Mouse (Mus musculus) heart, embryonic 11.5 days (tissue): ENCODE results near the gene Ddx56. TPM values are rescaled to one million over a fixed set of nuclear protein-coding genes. Genes with fewer than 3 reads are reported as not detected.
A peak's percentile ranks its signal among the peaks of the same experiment; 100 is the strongest.

Experiments used
- ATAC-seq: fragments of 200-750 bp; cut with Nextera tagmentation; replicated peaks from 2 replicates; pipeline ENCODE4 v1.8.0; 2017; ENCODE audit warnings: moderate library complexity; ENCODE audit not compliant: insufficient number of reproducible peaks, low FRiP score, low TSS enrichment
- H3K27ac ChIP-seq: fragments of 300-500 bp; sonication (generic); 2 replicates; pipeline ENCODE4 v1.5.1; 2014; ENCODE audit warnings: mild to moderate bottlenecking, low read depth, low read length
- H3K27me3 ChIP-seq: fragments of 300-500 bp; sonication (generic); 2 replicates; pipeline ENCODE4 v1.6.1; 2014; ENCODE audit warnings: mild to moderate bottlenecking, low read length, mixed read lengths; ENCODE audit not compliant: control insufficient read depth, insufficient read depth
- H3K36me3 ChIP-seq: fragments of 300-500 bp; sonication (generic); 2 replicates; pipeline ENCODE4 v1.6.1; 2014; ENCODE audit warnings: mild to moderate bottlenecking, low read length, moderate library complexity, mixed read lengths; ENCODE audit not compliant: control insufficient read depth, insufficient read depth
- H3K4me1 ChIP-seq: fragments of 300-500 bp; sonication (generic); 2 replicates; pipeline ENCODE4 v1.6.1; 2014; ENCODE audit warnings: low read length; ENCODE audit not compliant: control insufficient read depth, insufficient read depth
- H3K4me2 ChIP-seq: fragments of 300-500 bp; sonication (generic); 2 replicates; pipeline ENCODE4 v1.6.1; 2014; ENCODE audit warnings: mild to moderate bottlenecking, moderate library complexity
- H3K4me3 ChIP-seq: fragments of 300-500 bp; sonication (generic); 2 replicates; pipeline ENCODE4 v1.5.1; 2014; ENCODE audit warnings: low read depth, low read length
- H3K9ac ChIP-seq: fragments of 300-500 bp; sonication (generic); 2 replicates; pipeline ENCODE4 v1.6.1; 2014; ENCODE audit warnings: mild to moderate bottlenecking, low read depth, low read length, moderate library complexity
- H3K9me3 ChIP-seq: fragments of 300-500 bp; sonication (generic); replicated peaks from 2 replicates; pipeline ENCODE4 v1.6.1; 2016; ENCODE audit warnings: low read length; ENCODE audit not compliant: control insufficient read depth
- WGBS: fragments of 180-500 bp; shearing (Covaris S2); extraction: QIAGEN DNeasy Blood & Tissue Kit; methylation state at CpG from one replicate; pipeline ENCODE4 v1.1.7; 2014; ENCODE audit not compliant: insufficient replicate concordance; 5-methylcytosine and 5-hydroxymethylcytosine counted together
- polyA plus RNA-seq: library from polyadenylated mRNA; unstranded; fragments of >200 nt; fragmentation: Nextera tagmentation; extraction: Ambion mirVana; gene quantifications from 2 replicates; pipeline ENCODE4 v1.2.1, GENCODE M21; 2014

The Ddx56 gene
- polyA plus RNA-seq, 1 experiment from 2014 or later: 69.5 TPM

DNA sequence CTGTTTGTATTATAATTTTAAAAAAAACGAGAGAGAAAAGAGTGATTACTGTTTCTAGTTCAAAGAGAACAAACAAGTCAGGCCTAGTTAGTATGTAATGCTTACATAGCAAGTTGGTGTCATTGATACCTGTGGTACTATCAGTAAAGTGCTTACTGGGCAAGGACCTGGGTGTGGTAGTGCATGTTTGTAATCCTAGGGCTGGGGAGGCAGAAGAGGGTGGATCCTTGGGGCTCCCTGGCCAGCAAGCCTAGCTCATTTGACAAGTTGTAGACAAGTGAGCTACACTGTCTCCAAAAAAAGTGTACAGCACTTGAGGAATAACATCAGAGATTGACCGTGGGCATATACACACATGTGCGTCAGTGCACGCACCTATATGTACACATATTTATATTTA, 27.1 kb upstream of the Ddx56 start:
- ATAC-seq: no peak; the same call in 1 of the 2 replicates
- H3K36me3 ChIP-seq: peaks cover 15% of the 10 kb centered on the region
- H3K27ac ChIP-seq: peak overlapping the region; percentile 59; the same call in 1 of the 2 replicates
- no peaks in the 10 kb centered on the region for H3K9me3 ChIP-seq
- H3K9ac ChIP-seq: no peak overlapping the region
- H3K4me1 ChIP-seq: peaks cover 3% of the 10 kb centered on the region; the same call in 1 of the 2 replicates
- peak overlapping the region; percentile 19 for H3K4me2 ChIP-seq
- no peak overlapping the region for H3K4me3 ChIP-seq
- 90% methylated on average over 4 of the region's 4 CpGs for WGBS
- H3K27me3 ChIP-seq: no peaks in the 10 kb centered on the region

DNA sequence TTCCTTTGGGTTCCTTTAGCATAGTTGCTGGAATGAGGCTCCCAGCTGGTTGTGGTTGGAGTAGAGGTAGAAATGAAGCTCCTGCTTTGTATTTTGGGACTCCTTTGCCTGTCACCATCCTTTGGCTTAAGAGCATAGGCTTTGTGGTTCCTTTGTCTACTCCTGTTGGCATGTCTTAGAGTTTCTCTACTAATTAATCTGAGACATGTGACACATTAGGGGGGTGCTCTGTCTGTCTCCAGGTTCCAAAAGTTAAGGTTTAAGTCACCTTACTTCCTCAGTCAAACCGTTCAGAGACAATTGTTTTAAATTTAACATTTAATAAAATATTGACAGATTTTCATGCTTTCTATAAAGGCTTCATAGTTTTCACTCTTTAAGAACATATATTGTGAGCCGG, 26.0 kb upstream of the Ddx56 start:
- H3K4me1 ChIP-seq: peaks cover 3% of the 10 kb centered on the region; the same call in 1 of the 2 replicates
- peaks cover 15% of the 10 kb centered on the region for H3K36me3 ChIP-seq
- H3K9me3 ChIP-seq: no peaks in the 10 kb centered on the region
- no peaks in the 10 kb centered on the region for H3K27me3 ChIP-seq
- H3K9ac ChIP-seq: no peak overlapping the region
- no peak overlapping the region; the same call in 1 of the 2 replicates for H3K4me3 ChIP-seq
- H3K4me2 ChIP-seq: peak overlapping the region; percentile 73
- ATAC-seq: no peak
- WGBS: 88% methylated on average over 2 of the region's 2 CpGs
- H3K27ac ChIP-seq: no peak overlapping the region

DNA sequence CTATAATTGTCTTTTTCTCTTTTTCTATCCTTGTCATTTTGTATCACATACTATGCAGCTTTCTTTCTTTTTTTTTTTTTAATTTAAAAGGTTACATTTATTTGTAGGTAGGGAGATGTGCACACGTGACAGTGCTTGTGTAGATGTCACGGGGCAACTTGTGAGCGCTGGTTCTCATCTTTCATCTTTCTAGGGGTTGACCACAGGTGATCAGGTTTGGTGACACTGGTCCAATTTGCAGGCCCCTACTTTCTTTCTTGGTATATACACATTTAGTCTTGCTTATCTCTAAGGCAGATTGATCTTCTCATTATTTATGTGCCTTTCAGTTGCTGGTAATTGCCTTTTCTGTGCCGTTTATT, 25.4 kb upstream of the Ddx56 start:
- Histone ChIP-seq H3K4me2 (peak overlapping the region; percentile 73), H3K4me3 (peak overlapping the region; percentile 85), H3K4me1 (peaks cover 3% of the 10 kb centered on the region; the same call in 1 of the 2 replicates), H3K27me3 (no peaks in the 10 kb centered on the region), H3K27ac (peak overlapping the region; percentile 96), H3K36me3 (peaks cover 10% of the 10 kb centered on the region), H3K9ac (no peak overlapping the region), H3K9me3 (no peaks in the 10 kb centered on the region)
- ATAC-seq: no peak
- WGBS: 90% methylated on average over 4 of the region's 4 CpGs

DNA sequence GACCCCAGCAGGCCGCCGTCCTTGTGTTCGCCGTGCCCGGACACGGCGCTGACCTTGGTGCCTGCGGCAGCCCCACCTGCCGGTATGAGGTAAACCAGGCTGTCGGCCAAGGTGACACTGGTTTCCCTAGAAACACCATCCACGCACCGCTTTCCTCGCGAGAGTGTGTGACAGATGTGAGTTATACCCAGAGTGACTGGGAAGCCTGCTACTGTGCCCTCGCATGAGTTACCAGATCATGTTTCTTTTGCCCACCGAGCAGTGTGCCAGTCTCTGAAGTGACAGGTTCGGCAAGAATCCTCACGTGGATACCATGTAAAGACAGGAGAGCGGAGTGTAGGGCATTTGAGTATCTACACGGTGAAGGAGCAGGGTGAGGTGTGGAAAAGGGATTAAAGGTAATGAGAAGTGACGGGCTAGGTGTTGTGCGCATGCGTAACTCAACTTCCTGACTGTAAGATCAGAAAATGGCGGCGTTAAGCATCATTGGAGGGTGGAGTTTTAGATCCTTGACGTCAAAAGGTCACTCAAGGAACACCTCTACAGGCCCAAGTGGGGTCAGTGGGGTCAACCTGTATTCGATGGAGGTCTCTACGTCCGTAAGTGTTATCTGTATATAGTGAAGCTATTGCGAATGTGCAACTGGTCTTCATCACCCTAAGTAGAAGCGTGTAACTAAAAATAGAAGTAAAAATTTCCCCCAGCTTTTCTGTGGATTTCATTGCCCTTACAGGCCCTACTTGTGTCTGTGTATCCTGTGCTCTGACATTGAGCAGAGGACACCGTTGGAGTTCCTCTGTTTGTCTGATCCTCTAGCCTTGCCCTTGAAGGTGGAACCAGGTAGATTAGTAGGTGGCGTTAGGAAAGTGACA, 24.8 kb upstream of the Ddx56 start:
- Histone ChIP-seq H3K4me1 (peaks cover 3% of the 10 kb centered on the region; the same call in 1 of the 2 replicates), H3K36me3 (peaks cover 6% of the 10 kb centered on the region; the same call in 1 of the 2 replicates), H3K27ac (peak overlapping the region; percentile 96), H3K9ac (peak overlapping the region; percentile 93), H3K27me3 (no peaks in the 10 kb centered on the region), H3K9me3 (no peaks in the 10 kb centered on the region), H3K4me3 (peak overlapping the region; percentile 85), H3K4me2 (peak overlapping the region; percentile 73)
- no peak; the same call in 1 of the 2 replicates for ATAC-seq
- 10% methylated on average over 33 of the region's 33 CpGs for WGBS

DNA sequence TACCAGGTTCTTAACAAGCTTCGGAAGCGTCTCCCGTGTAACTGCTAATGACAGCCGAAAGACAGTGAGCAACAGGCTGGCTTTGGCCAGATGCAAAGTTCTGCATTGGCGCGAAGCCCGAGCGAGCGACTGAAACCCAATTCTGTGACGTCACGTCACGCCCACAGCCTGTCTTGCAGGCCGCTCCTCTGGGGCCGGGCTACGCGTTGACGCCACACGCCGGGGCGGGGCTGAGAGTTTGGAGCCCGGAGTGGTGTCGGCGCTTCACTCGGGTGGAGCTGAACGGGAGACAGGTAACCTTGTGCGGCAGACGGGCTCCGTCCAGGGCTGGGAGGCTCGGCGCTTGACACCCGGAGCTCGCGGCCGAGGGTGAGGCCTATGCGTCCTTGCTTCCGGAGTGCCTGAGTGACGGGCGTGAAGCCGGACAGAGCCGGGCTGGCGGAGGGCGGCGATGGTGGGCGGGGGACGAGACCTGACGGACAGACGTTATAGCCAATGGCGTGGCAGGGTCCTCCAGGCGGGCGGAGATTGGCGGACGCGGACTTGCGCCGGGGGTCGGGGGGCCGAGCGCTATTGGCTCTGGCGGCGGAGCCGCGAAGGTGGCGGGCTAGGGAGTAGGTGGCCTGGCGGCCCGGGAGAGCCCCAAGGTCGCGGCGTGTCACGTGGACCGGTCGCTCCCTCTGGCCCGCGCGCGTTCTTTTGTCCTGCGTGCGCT, 24.0 kb upstream of the Ddx56 start, which contains the start of gene Ogdh:
TSS of gene Ogdh (plus strand) at position 233 of the 715 bp plus-strand sequence.
- peak; percentile 97 for ATAC-seq
- Histone ChIP-seq H3K4me3 (peak within 1 kb of the TSS; percentile 85), H3K9me3 (no peaks in the 10 kb centered on the region), H3K27ac (peak within 1 kb of the TSS; percentile 96), H3K9ac (peak within 1 kb of the TSS; percentile 93), H3K36me3 (no peaks in the 10 kb centered on the region), H3K4me2 (peak within 1 kb of the TSS; percentile 73), H3K27me3 (no peaks in the 10 kb centered on the region), H3K4me1 (peaks cover 3% of the 10 kb centered on the region; the same call in 1 of the 2 replicates)
- under 1% methylated on average over 69 of the region's 77 CpGs for WGBS

DNA sequence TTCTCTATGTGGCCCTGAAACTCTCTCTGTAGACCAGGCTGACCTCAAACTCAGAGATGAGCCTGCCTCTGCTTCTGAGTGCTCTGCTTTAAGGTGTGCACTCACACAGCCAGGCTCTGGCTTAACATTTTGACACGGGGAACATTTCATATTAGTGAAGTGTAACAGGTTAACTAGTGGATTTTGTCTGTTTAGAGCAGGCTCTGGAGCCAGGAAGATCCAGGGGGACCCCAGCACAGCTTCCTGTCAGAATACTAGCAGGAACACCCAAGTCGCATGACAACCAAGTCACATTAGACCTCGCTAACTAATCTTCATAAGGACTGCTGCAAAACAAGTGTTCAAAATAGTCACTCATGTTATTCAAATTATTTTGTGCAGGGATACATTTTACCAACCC, 23.3 kb upstream of the Ddx56 start:
- H3K4me1 ChIP-seq: peaks cover 3% of the 10 kb centered on the region; the same call in 1 of the 2 replicates
- no peak for ATAC-seq
- no peaks in the 10 kb centered on the region for H3K36me3 ChIP-seq
- peak overlapping the region; percentile 85 for H3K4me3 ChIP-seq
- peak overlapping the region; percentile 96; the same call in 1 of the 2 replicates for H3K27ac ChIP-seq
- H3K9ac ChIP-seq: peak overlapping the region; percentile 93
- WGBS: 24% methylated on average over 3 of the region's 3 CpGs
- H3K27me3 ChIP-seq: no peaks in the 10 kb centered on the region
- peak overlapping the region; percentile 70 for H3K4me2 ChIP-seq
- no peaks in the 10 kb centered on the region for H3K9me3 ChIP-seq

DNA sequence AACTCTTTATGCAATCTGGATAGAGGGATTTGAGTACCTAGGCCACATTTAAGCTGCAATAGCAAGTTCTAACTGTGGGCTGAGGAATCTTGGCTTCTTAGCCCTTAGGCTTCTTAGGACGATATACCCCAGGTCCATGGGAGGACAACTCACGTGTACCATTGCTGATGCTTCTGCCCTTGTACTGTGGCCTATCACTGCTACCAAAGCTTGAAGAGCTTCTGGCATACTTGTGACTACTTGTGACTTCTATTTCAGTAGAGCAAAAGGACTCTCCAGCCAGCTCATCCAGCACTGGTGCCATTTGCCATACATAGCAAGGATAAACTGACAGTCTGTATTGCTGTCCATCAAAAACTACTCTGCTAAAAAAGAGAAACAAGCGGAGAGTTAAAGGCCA, 22.6 kb upstream of the Ddx56 start:
- no peaks in the 10 kb centered on the region for H3K9me3 ChIP-seq
- H3K4me1 ChIP-seq: peaks cover 3% of the 10 kb centered on the region; the same call in 1 of the 2 replicates
- no peak for ATAC-seq
- H3K4me2 ChIP-seq: no peak overlapping the region
- H3K27me3 ChIP-seq: no peaks in the 10 kb centered on the region
- no peak overlapping the region for H3K9ac ChIP-seq
- H3K27ac ChIP-seq: no peak overlapping the region
- H3K36me3 ChIP-seq: no peaks in the 10 kb centered on the region
- WGBS: 78% methylated on average over 3 of the region's 3 CpGs
- no peak overlapping the region for H3K4me3 ChIP-seq

DNA sequence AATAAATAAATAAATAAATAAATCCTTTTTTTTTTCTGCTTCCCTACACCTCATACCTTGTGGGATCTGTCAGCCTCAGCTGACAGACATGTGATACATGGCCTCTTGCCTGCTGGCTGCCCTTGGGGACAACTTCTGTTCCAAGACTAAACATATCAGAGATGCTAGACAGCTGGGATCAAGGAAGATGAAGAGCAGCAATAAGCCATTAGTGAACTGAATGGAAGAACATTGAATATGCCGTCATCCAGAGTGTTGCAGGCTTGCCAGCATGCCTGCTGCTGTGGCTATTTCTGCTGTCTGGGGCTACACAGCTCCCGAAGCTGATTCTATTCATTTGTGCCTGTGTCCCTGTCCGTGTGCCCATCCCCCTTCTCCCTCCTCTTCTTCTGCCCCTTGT, 15.4 kb upstream of the Ddx56 start:
- no peak overlapping the region for H3K27ac ChIP-seq
- ATAC-seq: no peak
- no peak overlapping the region for H3K9ac ChIP-seq
- no peaks in the 10 kb centered on the region for H3K4me1 ChIP-seq
- WGBS: 79% methylated on average over 3 of the region's 3 CpGs
- no peaks in the 10 kb centered on the region for H3K27me3 ChIP-seq
- no peak overlapping the region for H3K4me2 ChIP-seq
- no peaks in the 10 kb centered on the region for H3K9me3 ChIP-seq
- H3K36me3 ChIP-seq: no peaks in the 10 kb centered on the region
- no peak overlapping the region for H3K4me3 ChIP-seq
